Mouse (Mus musculus) kidney, postnatal 25 days (tissue): ENCODE results near the gene Dnah17.

Source experiments
- DNase-seq, 2 experiments: peaks; one replicate each; pipeline ENCODE4 v3.0.0; 2021; ENCODE audit warnings: mixed read lengths in 2 of 2

Gene Dnah17

DNA sequence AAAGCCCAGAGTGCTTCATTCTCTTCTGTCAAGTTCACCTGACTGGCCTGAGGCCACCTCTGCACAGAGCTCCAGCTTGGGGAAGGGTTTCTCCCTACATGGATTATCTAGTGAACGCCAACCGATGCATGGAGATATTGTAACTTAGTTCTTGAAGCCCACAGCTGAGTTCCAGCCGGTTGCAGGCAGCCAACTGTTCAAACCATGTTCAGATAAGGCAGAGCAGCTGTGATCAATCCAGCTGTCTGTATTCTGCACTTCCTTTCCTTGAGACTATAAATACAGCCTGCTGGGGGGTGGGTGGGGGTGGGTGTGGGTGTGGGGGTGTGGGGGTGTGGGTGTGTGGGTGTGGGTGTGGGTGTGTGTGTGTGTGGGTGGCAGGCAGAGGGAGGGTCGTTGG lies 45.3 kb downstream of the Dnah17 start:
- DNase-seq, result no peak

DNA sequence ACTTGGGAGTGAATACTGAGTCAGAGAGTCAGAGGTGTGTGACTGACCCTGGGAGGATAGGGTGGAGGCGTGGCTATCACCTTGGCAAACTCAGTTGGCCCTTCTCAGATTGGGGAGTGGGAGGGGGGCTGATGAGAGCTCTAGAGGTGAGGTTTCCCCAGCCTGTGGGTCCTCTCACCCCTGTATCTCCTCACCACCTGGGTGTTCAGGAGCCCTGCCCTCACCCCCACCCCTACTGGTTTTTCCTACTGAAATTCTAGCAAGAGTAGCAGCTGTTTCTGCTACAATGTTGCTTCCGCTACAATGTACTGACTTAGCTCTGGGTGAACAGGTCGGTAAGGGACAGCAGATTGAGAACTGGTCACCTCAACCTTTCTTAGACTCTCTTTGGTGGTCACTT lies 46.2 kb downstream of the Dnah17 start:
- DNase-seq, result no peak

DNA sequence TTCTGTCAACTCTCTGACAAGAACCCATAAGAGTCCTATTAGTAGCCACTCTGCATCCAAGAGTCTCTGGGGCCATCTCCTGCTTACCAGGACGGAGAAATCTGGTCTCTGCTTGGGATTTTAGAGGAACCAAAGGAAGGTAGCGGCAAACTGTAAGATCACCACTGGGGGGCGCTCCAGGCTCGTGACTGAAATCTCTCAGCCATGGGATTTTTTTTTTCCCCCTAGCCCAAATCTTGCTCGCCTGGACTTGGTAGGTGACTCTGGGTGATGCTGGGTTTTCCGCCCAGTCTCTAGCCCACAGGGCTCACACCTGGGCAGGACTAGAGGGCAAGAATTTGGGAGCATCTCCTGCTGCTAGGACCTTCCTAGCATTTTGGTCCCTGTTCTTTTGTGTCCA lies 46.6 kb downstream of the Dnah17 start:
- peak; percentile 58 to 78 for DNase-seq

DNA sequence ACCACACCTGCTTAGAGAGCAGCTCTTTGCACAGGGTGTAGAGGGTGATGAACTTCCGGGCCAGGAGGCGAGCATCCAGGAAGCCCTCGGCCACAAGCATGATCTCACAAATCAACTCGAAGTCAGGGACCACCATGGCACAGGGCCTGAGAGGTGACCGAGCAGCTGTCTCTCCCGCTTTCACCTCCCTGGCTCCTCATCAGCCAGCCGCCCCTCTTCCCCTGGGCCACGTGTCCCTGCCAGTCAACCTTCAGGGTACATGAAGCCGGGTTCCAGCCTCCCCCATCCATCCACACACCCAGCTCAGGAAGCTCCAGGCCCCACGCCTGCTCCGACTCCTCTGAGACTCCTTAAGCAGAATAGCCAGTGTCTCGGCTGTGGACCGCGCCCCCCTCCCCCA lies 48.1 kb downstream of the Dnah17 start:
- no peak for DNase-seq

DNA sequence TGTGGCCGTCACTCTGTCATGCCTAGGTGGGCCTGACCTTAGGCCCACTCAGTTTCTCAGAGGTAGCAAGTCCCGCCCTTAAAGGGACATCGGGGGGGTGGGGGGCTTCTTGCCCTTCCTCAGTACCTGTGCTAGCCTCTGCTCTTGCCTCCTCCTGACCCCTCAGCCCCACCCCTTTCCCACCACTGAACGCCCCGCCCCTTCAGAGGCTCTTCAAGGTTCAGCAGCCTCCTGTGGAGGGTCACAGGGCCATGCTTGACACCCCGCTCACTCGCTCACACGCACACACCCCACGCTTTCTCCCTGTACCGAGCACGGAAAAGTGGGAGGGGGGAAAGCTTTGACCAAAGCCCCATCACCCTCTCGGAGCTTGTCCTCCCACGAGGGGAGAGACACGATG lies 50.7 kb downstream of the Dnah17 start:
- DNase-seq, result no peak

DNA sequence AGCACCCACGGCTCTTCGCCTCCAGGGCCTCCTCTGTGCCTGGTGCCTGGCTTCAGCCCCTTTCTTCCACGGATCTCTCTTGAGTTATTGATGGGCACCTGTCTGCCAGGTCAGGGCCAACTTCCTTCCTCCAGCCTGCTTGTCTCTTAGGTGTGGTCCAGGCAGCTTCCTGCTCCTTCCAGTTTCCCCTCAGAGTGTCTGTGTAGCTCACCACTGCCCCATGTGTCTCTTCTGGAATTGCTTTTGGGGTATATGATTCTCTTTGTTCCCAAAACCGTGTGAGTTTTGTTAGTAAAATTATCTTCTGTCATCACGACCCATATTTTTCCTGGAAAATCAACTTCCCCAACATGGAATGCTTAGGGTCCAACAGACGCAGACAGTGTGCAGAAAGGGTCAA lies 53.5 kb downstream of the Dnah17 start:
- DNase-seq, result no peak

DNA sequence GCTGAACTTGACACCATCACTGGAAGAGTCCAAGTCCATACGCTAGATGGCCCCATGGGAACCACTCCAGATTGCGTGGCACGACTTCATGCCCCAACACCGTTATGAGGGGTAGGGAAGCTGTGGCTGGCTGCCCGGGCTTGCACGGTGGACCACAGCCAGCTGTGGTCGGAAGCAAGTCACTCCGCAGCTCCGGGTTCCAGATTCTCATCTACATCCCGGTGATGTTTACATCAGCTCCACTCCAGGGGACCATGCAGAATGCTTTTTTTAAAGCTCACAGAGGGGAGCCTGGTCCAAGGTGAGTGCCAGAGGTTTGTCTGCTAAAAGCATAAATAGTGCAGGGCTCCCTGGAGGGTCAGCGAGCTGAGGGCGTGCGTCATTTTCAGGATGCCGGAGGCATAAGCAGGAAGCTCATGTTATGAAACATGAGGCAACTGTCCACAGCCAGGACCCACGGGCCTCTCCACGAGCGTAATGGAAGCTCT lies 55.4 kb downstream of the Dnah17 start:
- peak; percentile 26 to 60 for DNase-seq

DNA sequence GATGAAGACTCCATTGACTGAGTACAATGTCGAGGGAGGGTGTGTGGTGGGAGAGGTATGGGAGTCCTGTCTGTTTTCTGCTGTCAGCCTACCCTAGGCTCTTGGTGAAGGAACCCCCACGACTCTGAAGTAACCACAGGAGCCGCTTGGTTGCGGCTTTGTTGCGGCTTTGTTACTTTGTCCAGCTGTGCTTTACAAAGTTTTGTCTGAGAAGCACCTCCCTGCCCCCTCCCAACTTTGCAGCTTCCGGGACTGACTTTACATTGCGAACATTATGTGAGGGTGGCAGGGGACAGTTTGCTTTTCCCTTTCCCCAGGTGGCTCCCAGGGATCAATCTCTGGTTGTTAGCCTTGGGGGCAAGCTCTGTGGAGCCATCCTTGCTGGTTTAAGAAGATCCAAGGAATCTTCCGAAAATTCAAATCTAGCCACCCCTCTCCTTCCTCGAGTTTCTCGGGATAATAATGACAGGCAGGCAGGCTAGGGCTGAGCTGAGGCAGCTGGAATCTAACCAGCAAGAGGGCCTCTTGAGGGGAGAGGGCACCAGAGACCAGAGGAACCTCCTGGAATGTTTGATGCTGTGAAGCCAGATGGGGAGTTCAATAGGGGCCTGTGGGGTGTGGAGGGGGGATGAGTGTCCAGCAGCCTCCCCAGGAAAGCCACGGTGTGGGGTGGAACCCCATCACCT lies 59.1 kb downstream of the Dnah17 start:
- DNase-seq, result no peak

DNA sequence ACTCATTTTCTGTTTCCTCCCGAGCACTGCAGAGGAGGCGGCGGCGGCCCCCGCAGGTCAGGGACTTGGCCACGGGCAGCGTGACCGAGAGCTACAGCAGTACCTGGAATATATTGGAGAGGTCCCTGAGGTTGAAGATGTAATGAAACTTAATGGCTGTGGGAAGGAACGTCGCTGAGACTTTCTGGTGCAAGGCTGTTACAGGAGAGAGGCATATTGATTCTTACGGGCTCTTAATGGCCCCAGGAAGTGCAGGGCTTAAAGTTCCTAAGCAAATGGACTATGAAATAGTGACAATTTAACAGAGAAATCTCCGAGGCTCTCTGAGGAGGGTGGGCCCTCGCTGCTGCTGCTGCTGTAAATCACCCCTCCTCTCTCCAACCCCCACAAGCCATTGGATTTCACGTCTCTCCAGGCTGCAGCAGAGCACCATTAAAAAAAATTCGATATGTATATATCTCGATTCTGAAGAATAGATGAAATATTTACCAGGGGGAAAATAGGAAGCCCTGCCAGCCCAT lies 61.6 kb downstream of the Dnah17 start:
- DNase-seq, result no peak

DNA sequence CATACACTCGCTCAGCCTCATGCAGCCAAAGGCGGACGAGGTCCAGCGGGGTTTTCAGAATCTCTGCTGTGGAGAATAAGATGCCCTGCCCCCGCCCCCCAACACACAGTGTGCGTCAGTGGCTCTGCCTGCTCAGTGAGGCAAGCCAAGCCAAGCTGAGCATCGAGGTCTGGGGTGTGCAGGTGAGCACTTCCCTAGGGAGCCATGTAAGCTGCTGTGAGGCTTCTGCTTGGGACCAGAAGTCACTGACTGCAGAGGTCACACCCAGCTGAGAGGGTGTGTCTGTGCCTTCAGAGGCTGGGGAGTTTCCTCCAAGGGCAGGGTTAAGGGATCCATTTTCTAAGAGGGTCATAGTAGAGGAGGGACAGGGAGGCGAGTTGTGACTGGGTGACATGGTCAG lies 62.8 kb downstream of the Dnah17 start:
- DNase-seq, result no peak

DNA sequence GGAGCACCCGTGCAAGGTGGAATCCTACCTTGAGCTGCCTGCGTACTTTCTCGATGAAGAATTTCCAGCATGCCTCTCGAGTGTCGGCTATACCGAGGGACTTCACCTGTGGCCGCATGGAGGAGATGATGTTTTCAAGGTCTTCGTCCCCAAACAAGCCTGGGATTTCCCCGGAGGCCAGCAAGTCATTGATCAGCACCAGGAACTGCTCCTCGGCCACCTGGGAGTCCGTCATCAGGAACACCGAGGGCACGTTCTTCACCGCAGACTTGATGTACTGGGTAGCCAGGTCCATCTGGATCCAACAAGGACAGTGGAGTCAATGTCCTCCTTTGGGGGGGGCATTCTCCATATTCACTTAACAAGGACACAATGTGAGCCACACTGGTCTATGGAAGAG lies 70.4 kb downstream of the Dnah17 start:
- DNase-seq, result no peak

DNA sequence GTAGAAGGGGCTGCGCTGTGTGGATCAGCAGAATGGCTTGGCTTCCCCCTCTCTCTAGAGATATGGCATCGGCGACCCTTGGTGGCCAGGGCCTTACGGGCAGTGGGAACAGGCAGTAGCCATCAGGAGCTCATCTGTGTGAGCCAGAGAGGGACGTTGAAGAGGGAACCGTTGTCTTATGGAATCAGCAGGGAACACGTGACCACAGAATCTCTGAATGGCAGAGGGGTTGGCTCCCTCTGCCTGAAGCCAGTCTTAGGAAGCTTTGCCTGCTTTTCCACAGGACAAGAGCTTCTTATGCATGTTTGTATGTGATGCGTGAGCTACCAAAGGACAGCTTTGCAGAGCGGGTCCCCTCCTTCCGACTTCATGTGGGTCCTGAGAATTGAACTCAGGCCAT lies 71.6 kb downstream of the Dnah17 start:
- DNase-seq, result no peak

DNA sequence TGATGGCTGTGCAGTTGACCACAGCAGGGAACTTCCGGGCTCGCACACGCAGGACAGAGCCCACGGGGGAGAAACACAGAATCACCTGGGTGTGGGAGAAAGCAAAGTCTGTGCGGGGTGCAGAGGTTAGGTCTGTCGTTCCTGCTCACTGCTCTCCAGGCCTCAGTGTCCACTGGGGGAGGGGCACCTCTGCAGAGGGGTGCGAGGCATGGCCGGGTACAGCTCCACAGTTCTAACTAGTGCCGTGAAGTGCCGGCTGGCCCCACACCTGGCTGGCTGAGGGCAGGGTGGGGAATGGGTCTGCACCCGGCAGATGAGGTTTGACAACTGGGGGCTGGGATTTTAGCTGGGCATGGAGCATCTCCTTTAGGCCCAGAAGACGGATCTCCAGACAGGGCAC lies 72.1 kb downstream of the Dnah17 start:
- DNase-seq, result no peak

DNA sequence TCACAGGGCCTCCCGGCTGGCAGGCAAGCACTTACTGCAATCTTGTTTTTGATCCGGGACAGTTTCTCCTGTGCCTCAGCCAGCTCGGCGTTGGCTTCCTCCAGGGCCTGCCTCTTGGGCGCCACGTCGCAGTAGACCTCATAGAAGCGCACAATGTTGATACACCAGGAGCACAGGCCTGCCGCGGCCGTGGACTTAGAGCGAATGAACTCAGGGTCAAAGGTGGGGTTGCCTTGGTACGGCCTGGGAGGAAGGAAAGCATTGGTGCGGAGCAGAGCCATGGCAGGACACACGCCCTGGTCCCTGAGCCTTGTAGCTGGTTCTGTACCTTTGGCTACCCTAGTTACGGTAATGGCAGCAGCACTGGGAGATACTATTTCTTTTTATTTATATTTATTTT lies 80.3 kb downstream of the Dnah17 start:
- DNase-seq, result peak; percentile 68 to 89

DNA sequence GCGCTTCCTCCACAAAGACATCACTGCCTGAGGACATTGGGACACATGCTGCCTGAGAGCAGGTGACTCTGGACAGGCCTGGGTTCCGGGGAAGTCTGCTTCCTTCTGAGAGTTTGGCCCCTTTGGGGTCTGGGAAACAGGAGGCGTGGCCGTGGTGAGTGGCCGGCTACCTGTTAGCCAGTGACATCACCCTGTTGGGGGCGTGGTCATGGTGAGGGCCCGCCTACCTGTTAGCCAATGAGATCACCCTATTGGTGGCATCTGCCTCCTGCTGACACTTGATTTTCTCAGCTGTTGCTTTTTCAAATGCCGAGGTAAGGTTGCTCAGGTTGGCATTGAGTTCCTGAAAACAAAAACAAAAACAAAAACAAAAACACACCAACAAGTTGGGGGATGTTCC lies 80.8 kb downstream of the Dnah17 start:
- DNase-seq, result peak; percentile 30 to 57

DNA sequence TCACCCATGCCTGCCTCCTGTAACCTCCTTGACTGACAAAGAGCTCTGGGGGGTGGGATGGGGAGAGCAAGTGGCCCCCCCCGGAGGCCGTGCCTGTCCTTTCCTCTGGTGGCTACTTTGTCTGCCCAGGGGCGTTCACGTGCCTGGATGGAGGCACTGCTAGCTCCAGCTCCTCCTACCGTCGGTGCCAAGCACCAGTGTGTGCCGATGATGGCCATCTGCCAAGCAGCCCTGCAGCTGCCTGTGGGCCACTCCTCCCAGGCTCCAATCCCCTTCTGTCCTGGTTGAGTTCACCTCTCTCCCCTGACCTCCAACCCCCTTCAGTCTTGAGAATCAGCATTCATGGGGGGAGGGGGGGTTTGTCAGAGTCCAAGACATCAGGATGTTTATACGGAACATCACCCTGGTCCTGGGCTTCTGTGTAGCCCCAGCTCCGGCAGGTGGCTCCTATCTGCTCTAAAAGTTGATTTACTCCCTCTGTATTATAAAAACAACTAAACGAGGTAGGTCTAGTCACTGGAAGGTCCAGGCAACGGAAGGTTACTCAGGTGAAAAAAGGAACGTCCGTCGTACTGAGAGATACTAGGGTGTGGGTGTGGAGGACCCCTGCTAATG lies 87.0 kb downstream of the Dnah17 start:
- DNase-seq, result peak; percentile 81 to 91

DNA sequence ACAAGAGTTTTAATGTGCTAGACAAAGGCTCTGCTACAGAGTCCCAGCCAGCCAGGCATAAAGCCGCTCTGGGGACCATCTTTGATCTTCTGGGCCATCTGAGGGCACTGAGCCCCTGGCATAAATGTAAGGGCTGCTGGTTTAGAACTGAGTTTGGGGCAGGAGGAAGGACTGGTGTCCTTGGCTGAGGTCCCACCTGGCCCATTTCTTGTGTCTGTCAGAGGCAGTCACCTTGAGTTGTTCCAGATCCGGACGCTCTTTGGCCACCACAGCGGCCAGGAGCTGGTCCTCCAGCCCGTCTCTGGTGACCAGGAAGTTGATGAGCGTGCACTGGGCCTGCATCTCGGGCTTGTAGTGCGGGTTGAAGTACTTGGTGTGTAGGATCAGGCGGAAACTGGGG lies 87.6 kb downstream of the Dnah17 start:
- DNase-seq, result no peak

DNA sequence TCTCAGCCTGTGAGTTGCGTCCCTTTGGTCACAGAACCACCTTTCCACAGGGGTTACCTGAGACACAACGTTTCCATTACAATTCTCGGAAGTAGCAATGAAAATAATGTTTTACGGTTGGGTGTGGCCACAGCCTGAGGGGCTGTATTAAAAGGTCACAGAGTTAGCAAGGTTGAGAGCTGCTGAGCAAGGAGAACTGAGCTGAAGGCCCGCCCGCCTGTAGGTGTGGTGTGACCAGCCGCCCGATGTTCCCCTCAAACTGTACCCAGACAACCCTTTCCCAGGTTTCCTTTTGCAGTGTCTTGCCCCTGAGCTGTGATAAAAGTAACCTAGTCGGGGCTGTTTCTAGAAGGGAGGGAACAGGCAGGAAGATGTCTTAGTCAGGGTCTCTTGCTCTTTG lies 95.4 kb downstream of the Dnah17 start:
- DNase-seq, result no peak

DNA sequence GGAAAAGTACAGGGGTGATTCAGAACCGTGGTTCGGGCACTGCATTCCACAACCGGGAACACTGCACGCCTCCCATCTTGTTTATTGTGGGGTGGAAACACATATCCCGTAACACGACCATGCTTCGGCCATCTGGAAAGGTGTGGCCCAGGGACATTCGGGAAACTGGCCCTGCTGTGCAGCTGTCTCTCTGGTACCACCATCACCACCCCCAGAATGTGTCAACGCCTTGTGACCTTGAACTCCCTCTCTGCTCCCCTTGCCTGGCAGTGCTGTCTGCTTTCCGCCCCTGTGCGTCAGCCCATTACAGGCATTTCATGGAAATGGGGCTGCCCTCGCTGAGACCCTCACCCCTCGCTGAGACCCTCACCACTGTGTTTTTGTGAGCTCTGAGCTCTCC lies 96.0 kb downstream of the Dnah17 start:
- no peak for DNase-seq

DNA sequence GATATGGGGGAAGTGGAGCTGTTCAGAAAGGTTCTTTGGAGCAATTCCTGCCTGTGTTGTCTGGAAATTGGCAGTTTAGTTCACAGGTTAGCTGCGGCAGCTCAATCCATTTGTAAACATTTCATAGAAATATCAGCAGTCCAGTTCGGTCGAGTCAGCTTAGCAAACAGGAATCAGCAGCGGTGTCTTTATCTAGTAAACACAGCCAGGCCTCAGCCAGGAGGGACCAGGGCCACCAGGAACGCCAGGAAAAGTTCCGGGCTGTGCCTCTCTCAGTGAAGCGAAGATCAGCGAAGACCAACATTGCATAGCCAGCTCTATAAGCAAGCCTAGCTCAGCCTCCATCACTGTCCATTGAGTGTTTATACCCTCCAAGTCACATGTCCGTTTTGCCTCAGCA lies 99.3 kb downstream of the Dnah17 start:
- no peak for DNase-seq

DNA sequence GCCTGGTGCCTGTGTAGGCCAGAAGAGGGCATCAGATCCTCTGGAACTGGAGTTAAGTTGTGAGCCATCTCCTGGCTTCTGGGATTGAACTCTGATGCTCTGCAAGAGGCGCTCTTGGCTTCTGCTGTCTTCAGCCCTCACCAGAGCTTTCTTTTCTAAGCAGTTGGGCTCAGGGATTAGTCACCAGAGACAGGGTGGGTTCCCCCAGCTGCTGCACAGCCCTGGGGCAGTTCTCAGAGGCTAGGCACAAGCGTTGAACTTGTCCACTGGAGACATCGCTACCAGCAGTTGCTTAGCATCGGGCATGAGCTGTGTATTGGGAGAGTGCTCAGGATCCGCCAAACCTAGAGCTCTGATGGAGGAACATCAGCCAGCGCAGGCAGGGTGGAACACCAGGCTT lies 101.3 kb downstream of the Dnah17 start:
- DNase-seq, result no peak

DNA sequence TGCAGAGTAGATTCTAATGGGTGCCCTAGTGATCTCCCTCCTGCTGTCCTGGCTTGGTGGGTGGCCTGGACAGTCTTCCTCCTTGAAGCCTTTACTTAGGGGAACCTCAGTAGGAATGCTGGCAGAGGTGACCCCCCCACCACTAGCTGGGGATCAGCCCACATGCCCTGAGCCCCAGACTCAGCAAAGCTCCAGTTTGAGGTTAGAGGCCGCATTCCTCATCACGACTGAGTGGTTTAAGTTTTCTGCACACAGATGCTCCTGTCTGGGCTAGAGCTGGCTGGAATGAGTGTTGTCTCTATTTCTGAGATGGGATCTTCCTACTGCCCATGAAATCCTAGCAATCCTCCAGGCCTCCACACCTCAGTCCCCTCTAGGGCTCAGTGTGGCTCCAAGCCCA lies 106.3 kb downstream of the Dnah17 start:
- DNase-seq, result no peak

DNA sequence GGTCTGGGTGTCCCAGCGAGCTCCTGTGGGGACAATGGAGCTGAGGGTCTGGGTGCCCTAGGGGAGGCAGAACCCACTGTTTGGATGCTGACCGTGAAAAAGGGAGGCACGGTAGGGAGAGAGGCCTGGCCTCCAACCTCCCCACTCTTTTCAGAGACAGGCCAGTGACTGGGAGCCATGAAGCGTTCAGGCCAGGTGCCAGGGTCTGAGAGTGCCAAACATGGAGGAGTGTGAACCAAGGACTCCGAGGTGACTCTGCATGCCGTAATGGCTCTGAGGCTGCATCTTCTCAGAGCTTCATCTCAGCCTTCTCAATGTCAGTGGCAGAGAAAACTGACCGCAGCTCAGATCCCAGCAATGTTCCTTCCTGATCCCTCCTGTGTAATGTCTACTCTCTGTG lies 107.0 kb downstream of the Dnah17 start:
- DNase-seq, result no peak

DNA sequence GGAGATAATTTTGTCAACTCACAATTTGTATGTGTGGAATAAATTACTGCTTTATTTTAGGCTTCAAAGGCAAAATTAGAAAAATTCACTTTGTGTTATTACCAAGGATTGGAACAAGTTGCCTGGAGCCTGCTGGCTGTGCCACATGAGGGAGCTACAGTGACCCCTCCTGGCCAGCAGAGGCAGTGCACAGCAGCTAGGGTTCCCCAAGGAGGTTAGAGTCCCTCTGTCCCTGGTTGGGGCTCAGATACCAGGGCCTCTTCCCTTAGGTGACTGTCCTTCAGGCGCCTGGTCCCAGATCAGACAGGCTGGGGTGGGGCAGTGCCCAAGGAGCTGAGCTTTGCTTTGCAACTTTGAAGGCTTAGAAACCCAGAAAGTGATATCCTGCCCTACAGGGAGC lies 108.6 kb downstream of the Dnah17 start:
- DNase-seq, result peak; percentile 71 to 83

DNA sequence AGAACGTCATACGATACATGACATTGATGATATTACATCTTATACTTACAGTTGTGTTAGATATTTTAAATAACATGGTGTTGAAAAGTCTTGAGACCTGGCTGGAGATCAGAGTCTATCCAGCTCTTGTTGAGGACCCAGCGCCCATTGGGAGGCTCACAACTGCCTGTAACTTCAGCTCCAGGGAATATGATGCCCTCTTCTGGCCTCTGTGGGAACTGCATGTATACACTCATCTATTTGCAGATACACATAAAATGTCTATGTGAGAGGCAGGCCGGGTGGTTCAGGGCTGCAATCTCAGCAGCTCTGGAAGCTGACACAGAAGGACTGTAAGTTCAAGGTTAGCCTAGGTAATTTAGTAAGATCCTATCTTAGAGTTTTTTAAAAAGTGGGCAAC lies 112.1 kb downstream of the Dnah17 start:
- DNase-seq, result peak in 1 of 2 experiments; percentile 40
